Mouse (Mus musculus) layer of hippocampus, adult 9-11 months (tissue): ENCODE data around the gene Ifi204.
"Not testable (repeated sequence)": the region's sequence is repeated elsewhere in the genome, so short reads cannot be mapped to it uniquely, and the experiment has no call there.

Experiments
- DNase-seq: peaks from one replicate; pipeline ENCODE4 v3.0.0; 2022

Gene Ifi204

DNA sequence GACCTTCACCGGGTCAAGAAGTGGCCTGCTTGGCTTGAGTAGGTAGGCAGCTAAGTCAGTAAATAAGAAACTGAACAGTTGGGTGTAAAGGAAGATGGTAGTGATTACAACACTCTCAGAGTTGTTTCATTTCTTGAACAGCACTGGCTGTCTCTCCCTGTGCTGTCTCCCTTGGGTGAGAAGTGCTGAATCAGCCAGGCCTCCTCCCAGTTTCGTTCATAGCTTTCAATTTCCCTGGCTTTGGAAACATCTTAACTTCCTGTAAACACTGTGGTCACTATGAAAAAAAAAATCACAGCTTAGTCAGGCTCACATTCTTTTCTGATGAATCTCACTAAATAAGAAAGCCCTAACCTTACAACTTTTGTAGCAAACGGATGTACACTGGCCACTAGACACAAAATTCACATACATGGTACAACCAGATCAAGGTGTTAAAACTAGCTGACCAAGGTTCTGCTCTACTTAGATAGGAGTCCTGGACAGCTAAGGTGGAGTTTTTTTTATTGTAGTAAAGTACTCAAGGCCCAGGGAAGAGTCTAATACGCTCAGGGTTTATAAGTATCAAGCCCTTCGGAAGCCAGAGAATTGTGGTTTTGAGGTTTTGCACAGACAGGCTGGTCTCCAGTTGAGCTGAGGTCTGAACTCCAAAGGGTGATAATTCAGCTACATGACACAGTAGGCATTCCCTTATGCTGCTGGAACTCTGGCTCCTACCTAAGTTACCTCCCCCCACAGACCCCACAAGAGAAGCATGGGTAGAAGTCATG is at the start of gene Ifi204:
Gene Ifi204 (minus strand): TSS at position 96 of the 770 bp plus-strand sequence.
- DNase-seq, result peak; percentile 8

DNA sequence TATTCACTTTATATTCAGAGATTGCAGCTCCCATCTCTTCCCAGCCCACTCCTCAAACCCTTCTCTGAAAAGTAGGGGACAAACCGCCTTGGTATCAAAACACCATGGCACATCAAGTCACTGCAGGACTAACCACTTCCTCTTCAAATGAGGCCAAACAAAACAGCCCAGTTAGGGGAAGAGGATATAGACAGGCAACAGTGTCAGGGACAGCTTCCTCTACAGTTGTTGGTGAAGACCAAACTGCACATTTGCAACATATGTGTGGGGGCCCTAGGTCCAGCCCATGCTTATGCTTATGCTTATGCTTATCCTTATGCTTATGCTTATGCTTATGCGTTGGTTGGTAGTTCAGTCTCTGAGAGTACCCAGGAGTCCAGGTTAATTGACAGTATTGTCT is 42.6 kb upstream of the Ifi204 start:
- not testable (repeated sequence) for DNase-seq

DNA sequence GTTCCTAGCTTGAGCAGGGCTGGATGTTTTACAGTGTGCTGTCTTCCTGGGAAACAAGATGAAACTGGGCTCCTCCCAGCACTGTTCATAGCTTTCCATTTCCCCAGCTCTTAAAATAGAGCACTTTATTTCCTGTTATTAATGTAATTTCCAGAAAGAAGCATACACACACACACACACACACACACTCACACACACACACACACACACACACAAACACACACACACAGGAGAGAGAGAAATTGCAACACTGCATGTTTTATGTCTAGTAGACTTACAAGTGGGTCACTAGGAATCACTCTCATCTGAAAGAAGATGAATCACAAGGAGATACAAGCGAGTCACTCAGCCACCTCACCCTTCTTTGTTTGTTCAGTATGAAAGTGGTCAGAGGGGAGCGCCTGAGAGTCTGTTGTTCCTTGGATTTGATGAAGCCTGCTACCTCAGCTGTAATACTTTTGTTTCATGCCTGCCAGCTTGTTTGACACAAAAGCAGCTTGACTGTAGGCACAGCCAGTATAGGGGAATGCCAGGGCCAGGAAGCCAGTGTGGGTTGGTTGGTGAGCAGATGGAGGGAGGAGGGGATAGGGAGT is 36.0 kb upstream of the Ifi204 start:
- peak; percentile 40 for DNase-seq

DNA sequence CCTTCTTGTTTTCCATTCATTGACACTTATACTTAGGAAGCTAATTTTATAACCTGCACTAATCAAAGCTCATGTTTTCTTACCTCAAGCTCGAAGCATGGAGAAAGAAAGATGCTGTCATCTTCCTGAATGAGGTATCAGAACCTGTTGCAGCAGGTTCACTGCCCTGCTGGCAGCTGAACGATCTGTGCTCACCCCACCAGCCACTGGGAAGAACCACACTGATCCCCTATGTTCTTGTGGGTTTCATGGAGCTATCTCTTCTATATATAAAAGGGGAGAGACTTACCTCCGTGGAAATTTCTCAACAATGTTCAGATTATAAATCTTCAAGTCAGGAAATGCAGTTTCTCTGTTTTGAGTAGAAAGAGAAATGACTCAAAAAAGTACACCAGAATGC is 35.5 kb upstream of the Ifi204 start:
- DNase-seq, result not testable (repeated sequence)

DNA sequence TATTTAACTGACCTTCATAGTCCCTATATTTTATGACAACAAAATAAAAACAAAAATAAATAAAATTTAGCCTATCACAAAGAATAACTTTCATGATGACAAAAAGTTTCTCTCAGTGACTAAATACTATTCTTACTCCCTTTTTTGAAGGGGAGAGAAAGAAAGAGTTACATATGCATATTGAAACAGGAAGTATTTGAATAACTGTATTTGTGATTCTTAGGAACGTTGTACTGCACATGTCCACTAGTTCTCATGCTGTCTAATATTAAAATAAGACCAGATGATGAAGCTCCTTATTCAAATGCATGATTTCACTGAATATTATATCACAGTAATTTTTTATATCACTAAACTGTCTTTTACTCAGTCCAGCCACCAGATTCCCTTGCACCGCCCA is 35.0 kb upstream of the Ifi204 start:
- DNase-seq, result not testable (repeated sequence)

DNA sequence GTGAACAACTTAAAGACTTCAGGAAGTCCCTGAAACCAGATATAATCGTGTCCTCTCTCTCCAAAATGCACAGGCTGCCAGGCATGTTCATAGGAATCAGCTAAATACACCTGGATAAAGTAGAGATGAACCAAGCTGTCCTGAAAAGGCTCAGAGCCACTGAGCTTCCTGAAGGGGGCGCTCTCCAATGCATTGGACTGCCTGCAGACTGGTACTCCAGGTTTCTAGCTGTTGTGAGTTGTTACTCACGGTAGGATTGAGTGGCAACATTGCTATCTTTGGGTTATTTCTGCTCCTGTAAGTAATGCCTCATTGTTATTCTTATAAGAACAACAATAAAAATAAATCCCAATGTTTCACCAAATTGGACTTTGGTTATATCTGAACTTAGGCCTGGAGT is 6.7 kb upstream of the Ifi204 start:
- not testable (repeated sequence) for DNase-seq

DNA sequence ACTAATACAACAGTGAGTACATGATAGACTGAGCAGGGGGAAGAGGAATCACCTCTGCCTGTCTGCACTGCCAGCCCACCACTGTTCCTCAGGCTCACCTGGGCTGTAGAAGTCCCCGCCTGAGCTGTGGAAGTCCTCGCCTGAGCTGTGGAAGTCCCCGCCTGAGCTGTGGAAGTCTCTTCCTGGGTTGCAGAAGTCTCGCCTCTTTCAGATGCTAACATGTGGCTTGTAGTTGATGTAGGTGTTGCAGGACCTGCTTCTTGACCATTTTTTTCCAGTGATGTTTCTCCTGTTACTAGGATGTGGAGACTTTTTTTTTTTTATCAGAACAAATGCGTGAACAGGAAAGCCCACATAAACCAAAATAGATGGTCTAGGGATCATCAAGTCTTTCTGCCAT is 6.7 kb downstream of the Ifi204 start:
- DNase-seq, result not testable (repeated sequence)

DNA sequence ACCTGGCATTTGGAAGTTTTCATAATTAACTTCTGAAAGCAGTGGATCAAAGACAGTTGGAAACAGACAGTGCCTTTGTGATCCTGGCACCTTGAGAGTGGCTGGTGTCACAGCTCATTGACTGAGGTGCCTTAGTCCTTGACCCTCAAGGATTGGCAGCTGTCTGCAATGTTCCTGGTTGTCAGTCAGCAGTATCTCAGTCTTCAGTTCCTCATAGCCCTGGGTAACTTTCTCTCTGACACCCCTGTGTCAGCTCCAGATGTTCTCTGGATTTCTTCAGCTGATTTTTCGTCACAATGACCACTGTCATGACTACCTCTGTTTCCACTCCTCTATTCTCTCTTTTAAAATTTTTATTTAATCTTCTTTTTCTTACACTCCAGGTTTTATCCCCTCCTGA is 24.5 kb downstream of the Ifi204 start:
- DNase-seq, result no peak

DNA sequence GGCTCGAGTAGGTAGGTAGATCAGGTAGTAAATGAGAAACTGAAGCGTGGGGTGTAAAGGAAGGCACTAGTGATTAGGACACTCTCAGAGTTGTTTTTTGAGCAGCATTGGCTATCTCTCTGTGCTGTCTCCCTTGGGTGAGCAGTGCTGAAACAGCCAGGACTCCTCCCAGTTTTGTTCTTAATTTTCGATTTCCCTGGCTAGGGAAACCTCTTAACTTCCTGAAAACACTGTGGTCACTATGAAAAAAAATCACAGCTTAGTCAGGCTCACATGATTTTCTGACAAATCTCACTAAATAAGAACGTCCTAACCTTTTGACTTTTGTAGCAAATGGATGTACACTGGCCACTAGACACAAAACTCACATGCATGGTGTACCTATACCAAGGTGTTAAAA is 25.1 kb downstream of the Ifi204 start, which contains the start of gene Ifi207:
Gene Ifi207 (minus strand): TSS at position 92 of the 400 bp plus-strand sequence.
- no peak for DNase-seq

DNA sequence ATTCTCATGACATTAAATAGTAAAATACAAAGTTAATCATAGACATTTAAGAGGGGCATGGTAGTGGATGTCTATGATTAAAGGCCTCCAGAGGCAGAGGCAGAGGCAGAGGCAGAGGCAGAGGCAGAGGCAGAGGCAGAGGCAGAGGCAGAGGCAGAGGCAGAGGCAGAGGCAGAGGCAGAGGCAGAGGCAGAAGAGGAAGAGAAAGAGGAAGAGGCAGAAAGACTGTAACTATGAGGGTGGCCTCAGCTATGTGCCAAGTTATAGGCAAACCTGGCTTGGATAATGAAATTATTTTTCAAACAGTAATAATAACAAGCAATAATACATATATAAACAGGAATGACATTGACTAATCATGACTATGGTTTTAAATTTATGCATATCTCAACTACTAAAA is 26.2 kb downstream of the Ifi204 start:
- DNase-seq, result no peak

DNA sequence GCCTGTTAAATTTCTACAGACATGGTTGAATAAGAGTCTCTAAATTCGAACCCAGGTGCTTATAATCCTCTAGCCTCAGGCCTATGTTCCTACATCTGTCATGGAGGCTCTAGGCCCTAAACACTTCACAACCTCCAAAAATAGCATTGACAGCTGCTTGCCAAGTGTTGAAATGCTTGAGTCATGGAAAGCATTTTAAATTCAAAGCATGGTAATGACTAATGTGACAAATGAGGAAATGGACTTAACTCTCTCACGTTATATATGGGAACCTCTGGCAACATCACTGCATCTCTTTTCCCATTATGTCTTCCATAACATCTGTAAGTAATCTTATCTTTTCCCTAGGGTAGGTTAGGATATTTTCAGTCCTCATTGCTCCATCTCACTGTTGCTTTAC is 29.8 kb downstream of the Ifi204 start:
- DNase-seq, result no peak

DNA sequence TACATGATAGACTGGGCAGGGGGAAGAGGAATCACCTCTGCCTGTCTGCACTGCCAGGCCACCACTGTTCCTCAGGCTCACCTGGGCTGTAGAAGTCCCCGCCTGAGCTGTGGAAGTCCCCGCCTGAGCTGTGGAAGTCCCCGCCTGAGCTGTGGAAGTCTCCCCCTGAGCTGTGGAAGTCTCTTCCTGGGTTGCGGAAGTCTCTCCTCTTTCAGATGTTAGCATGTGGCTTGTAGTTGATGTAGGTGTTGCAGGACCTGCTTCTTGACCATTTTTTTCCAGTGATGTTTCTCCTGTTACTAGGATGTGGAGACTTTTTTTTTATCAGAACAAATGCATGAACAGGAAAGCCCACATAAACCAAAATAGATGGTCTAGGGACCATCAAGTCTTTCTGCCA is 31.7 kb downstream of the Ifi204 start:
- DNase-seq, result not testable (repeated sequence)

DNA sequence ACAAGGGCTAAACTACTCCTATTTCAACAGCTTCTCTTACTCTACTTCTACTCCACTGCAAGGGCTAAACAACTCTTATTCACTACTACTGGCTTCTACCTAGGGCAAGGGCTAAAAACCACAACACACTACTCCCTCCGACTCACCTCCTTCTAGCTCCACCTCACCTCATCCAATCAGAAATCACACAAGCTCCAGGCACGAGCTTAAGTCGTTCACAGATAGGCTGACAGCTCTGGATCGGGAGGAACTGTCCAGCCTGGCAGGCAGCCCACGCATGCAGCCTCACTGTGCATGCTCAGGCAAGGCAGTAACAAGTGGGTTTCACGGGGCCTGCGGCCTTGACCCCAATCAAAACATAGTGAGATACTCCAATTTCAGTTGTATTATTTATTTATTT is 33.5 kb downstream of the Ifi204 start:
- DNase-seq, result no peak
